Mouse (Mus musculus): ENCODE measurements around the gene Prr5l. TPM values are rescaled to one million over a fixed set of nuclear protein-coding genes. Genes with fewer than 3 reads are reported as not detected.

Gene Prr5l
- polyA plus RNA-seq, 1 experiment: 0.06 TPM

GRCm38 (mm10) chr2:101723333-101723881 lies 159.4 kb downstream of the Prr5l start:
- no peaks in the 10 kb centered on the region for H3K36me3 ChIP-seq (ENCODE audit: control insufficient read depth, insufficient read depth)
- H3K4me2 ChIP-seq (ENCODE audit: low read depth): no peak overlapping the region
- H3K79me2 ChIP-seq (ENCODE audit: control insufficient read depth, insufficient read depth): no peaks in the 10 kb centered on the region
- no peak overlapping the region for H3ac ChIP-seq (ENCODE audit: control insufficient read depth, insufficient read length)
- TF ChIP-seq POLR2A (IDR thresholded peaks at IDR 0.05; ENCODE audit: insufficient read length, low read depth) (no peak), REST (IDR thresholded peaks at IDR 0.05; ENCODE audit: insufficient read depth, insufficient read length) (no peak), TCF3 (IDR thresholded peaks at IDR 0.05; ENCODE audit: insufficient read length, low read depth) (no peak), POLR2AphosphoS2 (IDR thresholded peaks at IDR 0.05; ENCODE audit: insufficient read length, low read depth) (no peak), CEBPB (IDR thresholded peaks at IDR 0.05; ENCODE audit: insufficient read depth, poor library complexity, severe bottlenecking) (no peak), MYOD1 (IDR thresholded peaks at IDR 0.05; ENCODE audit: control insufficient read depth in 1 of 3, insufficient read length in 2 of 3, low read depth in 2 of 3) (no peak), MAX (IDR thresholded peaks at IDR 0.05; ENCODE audit: low read depth) (no peak), MYOG (IDR thresholded peaks at IDR 0.05; ENCODE audit: control insufficient read depth in 1 of 3, insufficient read depth in 1 of 3, insufficient read length in 2 of 3, low read depth in 2 of 3) (no peak)
- H3K27me3 ChIP-seq (ENCODE audit: control insufficient read depth, insufficient read depth, insufficient read length): no peaks in the 10 kb centered on the region
- H3K4me3 ChIP-seq: no peak overlapping the region

GRCm38 (mm10) chr2:101722370-101723332 lies 160.2 kb downstream of the Prr5l start:
- H3K27me3 ChIP-seq (ENCODE audit: control insufficient read depth, insufficient read depth, insufficient read length): no peaks in the 10 kb centered on the region
- TF ChIP-seq MYOD1 (IDR thresholded peaks at IDR 0.05; ENCODE audit: control insufficient read depth in 1 of 3, insufficient read length in 2 of 3, low read depth in 2 of 3) (no peak), SRF (IDR thresholded peaks at IDR 0.05; ENCODE audit: control insufficient read depth, insufficient read length, low read depth) (no peak), E2F4 (IDR thresholded peaks at IDR 0.05; ENCODE audit: insufficient read depth) (no peak), REST (IDR thresholded peaks at IDR 0.05; ENCODE audit: insufficient read depth, insufficient read length) (no peak), MAX (IDR thresholded peaks at IDR 0.05; ENCODE audit: low read depth) (no peak), CEBPB (IDR thresholded peaks at IDR 0.05; ENCODE audit: insufficient read depth, poor library complexity, severe bottlenecking) (no peak), TCF3 (IDR thresholded peaks at IDR 0.05; ENCODE audit: insufficient read length, low read depth) (no peak), POLR2AphosphoS2 (IDR thresholded peaks at IDR 0.05; ENCODE audit: insufficient read length, low read depth) (no peak), MYOG (IDR thresholded peaks at IDR 0.05; ENCODE audit: control insufficient read depth in 1 of 3, insufficient read depth in 1 of 3, insufficient read length in 2 of 3, low read depth in 2 of 3) (no peak), USF1 (IDR thresholded peaks at IDR 0.05; ENCODE audit: low read depth) (no peak), POLR2A (IDR thresholded peaks at IDR 0.05; ENCODE audit: insufficient read length, low read depth) (no peak), TCF12 (IDR thresholded peaks at IDR 0.05; ENCODE audit: insufficient read depth, poor library complexity, severe bottlenecking) (no peak)
- no peak overlapping the region for H3ac ChIP-seq (ENCODE audit: control insufficient read depth, insufficient read length)
- no peaks in the 10 kb centered on the region for H3K36me3 ChIP-seq (ENCODE audit: control insufficient read depth, insufficient read depth)
- H3K79me2 ChIP-seq (ENCODE audit: control insufficient read depth, insufficient read depth): no peaks in the 10 kb centered on the region
- H3K4me3 ChIP-seq: no peak overlapping the region
- H3K4me2 ChIP-seq (ENCODE audit: low read depth): no peak overlapping the region

- H3ac ChIP-seq (ENCODE audit: control insufficient read depth, insufficient read length): no peak overlapping the region
- no peak overlapping the region for H3K4me3 ChIP-seq
- no peak overlapping the region for H3K4me2 ChIP-seq (ENCODE audit: low read depth)
- no peaks in the 10 kb centered on the region for H3K27me3 ChIP-seq (ENCODE audit: control insufficient read depth, insufficient read depth, insufficient read length)
- H3K79me2 ChIP-seq (ENCODE audit: control insufficient read depth, insufficient read depth): no peaks in the 10 kb centered on the region
- TF ChIP-seq TCF3 (IDR thresholded peaks at IDR 0.05; ENCODE audit: insufficient read length, low read depth) (no peak), POLR2AphosphoS2 (IDR thresholded peaks at IDR 0.05; ENCODE audit: insufficient read length, low read depth) (no peak), MYOD1 (IDR thresholded peaks at IDR 0.05; ENCODE audit: control insufficient read depth in 1 of 3, insufficient read length in 2 of 3, low read depth in 2 of 3) (no peak), USF1 (IDR thresholded peaks at IDR 0.05; ENCODE audit: low read depth) (no peak), CEBPB (IDR thresholded peaks at IDR 0.05; ENCODE audit: insufficient read depth, poor library complexity, severe bottlenecking) (no peak), E2F4 (IDR thresholded peaks at IDR 0.05; ENCODE audit: insufficient read depth) (no peak), POLR2A (IDR thresholded peaks at IDR 0.05; ENCODE audit: insufficient read length, low read depth) (no peak), REST (IDR thresholded peaks at IDR 0.05; ENCODE audit: insufficient read depth, insufficient read length) (no peak), TCF12 (IDR thresholded peaks at IDR 0.05; ENCODE audit: insufficient read depth, poor library complexity, severe bottlenecking) (no peak), SRF (IDR thresholded peaks at IDR 0.05; ENCODE audit: control insufficient read depth, insufficient read length, low read depth) (no peak), MYOG (IDR thresholded peaks at IDR 0.05; ENCODE audit: control insufficient read depth in 1 of 3, insufficient read depth in 1 of 3, insufficient read length in 2 of 3, low read depth in 2 of 3) (no peak), MAX (IDR thresholded peaks at IDR 0.05; ENCODE audit: low read depth) (no peak)
- no peaks in the 10 kb centered on the region for H3K36me3 ChIP-seq (ENCODE audit: control insufficient read depth, insufficient read depth)
Observed at GRCm38 (mm10) chr2:101721835-101722234, 161.0 kb downstream of the Prr5l start.

- no peaks in the 10 kb centered on the region for H3K79me2 ChIP-seq (ENCODE audit: control insufficient read depth, insufficient read depth)
- no peak overlapping the region for H3K4me3 ChIP-seq
Observed at GRCm38 (mm10) chr2:101717162-101717561, 165.7 kb downstream of the Prr5l start.

More at GRCm38 (mm10) chr2:101717162-101717561, 165.7 kb downstream of the Prr5l start:
- H3K4me2 ChIP-seq (ENCODE audit: low read depth): no peak overlapping the region
- no peak for TF ChIP-seq MYOD1 (IDR thresholded peaks at IDR 0.05; ENCODE audit: control insufficient read depth in 1 of 3, insufficient read length in 2 of 3, low read depth in 2 of 3)
- TF ChIP-seq TCF12 (IDR thresholded peaks at IDR 0.05; ENCODE audit: insufficient read depth, poor library complexity, severe bottlenecking): no peak
- no peak for TF ChIP-seq CEBPB (IDR thresholded peaks at IDR 0.05; ENCODE audit: insufficient read depth, poor library complexity, severe bottlenecking)
- TF ChIP-seq TCF3 (IDR thresholded peaks at IDR 0.05; ENCODE audit: insufficient read length, low read depth): no peak
- no peak for TF ChIP-seq REST (IDR thresholded peaks at IDR 0.05; ENCODE audit: insufficient read depth, insufficient read length)
- no peak for TF ChIP-seq MAX (IDR thresholded peaks at IDR 0.05; ENCODE audit: low read depth)
- TF ChIP-seq MYOG (IDR thresholded peaks at IDR 0.05; ENCODE audit: control insufficient read depth in 1 of 3, insufficient read depth in 1 of 3, insufficient read length in 2 of 3, low read depth in 2 of 3): no peak
- no peak for TF ChIP-seq POLR2A (IDR thresholded peaks at IDR 0.05; ENCODE audit: insufficient read length, low read depth)
- TF ChIP-seq E2F4 (IDR thresholded peaks at IDR 0.05; ENCODE audit: insufficient read depth): no peak
- no peak for TF ChIP-seq POLR2AphosphoS2 (IDR thresholded peaks at IDR 0.05; ENCODE audit: insufficient read length, low read depth)
- no peak for TF ChIP-seq SRF (IDR thresholded peaks at IDR 0.05; ENCODE audit: control insufficient read depth, insufficient read length, low read depth)
- TF ChIP-seq USF1 (IDR thresholded peaks at IDR 0.05; ENCODE audit: low read depth): no peak
- H3K36me3 ChIP-seq (ENCODE audit: control insufficient read depth, insufficient read depth): no peaks in the 10 kb centered on the region
- H3ac ChIP-seq (ENCODE audit: control insufficient read depth, insufficient read length): no peak overlapping the region
- no peaks in the 10 kb centered on the region for H3K27me3 ChIP-seq (ENCODE audit: control insufficient read depth, insufficient read depth, insufficient read length)
